Mouse (Mus musculus): ENCODE data around the gene Cmc1.

The Cmc1 gene

DNA sequence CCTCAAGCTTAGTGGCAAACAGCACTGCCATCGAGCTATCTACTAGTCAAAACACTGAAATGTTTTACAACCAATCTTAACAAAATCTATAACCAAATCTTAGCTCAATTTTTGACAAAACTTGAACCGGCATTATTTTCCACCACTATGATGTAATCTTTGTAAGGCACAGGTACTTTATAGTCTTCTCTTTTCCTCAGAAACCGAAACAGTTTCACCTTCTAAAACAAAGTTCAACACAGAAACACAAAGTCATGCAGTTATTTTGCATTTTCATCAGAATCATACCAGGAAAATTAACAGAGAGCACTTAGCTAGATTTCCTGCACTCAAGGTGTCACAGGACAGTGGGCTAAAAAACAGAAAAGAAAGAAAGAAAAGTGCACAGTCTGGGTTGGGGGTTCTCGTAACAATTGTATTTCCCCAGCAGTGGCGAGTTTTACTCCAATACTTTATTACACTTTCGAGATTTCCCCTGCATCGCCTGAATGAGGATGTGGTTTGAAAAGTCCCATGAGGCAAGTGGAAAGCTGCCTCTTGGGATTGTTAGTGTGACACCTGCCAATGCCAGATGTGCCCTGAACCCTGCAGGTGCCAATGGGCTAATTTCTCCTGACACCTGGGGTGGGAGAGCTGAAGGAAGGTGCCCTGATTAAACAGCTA lies 40.1 kb downstream of the Cmc1 start:
- DNase-seq, result no peak

DNA sequence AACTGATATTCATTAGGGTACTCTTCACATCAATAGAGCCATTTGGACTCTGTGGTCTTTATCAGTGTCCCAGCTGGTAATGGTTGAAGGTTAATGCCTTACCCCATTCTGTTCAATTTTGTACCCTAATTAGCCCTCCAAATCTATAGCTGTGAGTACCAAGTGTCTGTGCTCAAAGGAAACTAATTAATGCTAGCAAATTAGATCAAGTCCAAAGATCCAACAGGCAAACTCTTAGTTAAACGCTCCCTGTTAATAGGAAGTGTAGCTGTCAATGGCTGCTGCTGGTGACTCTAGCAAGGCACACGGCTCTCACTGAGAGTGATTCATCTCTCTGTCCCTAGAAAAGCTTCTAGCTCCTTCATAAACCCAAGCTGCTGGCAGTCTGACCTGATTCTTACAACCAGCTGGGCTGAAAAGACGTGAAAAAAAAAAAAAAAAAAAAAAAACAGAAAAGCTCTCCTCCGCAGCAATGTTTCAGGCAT lies 41.4 kb downstream of the Cmc1 start:
- DNase-seq, result no peak

DNA sequence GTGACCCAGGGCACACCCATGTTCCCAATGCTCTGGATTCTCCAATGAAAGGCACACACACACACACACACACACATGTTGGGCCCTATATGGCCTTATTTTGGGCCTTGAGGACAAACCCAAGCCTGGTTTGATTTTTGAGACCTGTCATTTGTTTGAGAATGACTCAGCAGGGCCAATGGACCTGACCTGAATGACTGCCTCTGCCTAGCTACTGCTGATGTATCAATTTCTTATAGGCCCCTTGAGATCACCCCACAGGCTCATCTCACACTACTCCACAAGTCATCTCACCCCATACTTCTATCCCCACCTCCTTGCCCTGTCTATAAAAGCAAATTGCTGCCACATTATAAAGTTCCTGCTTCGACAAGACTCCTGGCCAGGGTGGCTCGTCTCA lies 48.2 kb downstream of the Cmc1 start:
- no peak for DNase-seq

DNA sequence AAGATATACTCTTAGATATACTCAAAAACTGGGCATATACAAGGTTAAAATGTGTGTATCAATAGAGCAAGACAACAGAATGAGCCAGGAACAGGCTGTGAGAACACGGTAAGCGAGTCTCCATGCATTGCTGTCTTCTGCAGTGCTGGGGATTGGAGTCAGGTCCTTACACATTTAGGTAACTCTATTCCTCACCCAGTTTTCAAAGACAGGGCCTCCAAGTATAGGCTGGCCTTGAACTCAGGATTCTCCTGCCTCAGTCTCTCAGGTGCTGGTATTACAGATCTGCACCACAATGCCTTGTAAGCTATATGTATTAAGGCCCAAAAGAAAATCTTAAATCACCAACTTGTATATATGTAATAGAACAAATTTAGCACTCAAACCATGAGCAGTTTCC lies 49.5 kb downstream of the Cmc1 start:
- DNase-seq, result no peak

DNA sequence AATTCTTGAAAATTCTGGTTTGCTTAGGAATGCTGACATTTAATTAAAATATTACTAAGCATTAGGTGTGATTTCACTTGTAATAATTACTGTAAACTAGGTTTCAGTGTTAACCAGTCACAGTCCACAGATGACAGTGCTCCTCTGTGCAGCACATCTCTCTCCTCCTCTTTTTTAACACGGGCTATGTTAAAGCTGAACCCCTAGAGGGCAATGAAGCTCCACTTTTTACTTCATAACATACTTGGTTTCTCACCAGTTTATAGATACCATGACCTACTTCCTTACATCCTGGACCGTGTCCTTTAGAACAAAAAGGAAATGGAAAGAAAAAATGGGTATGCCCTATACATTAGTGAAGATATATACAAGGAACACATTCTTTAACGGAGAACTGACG lies 50.6 kb downstream of the Cmc1 start:
- DNase-seq, result no peak

DNA sequence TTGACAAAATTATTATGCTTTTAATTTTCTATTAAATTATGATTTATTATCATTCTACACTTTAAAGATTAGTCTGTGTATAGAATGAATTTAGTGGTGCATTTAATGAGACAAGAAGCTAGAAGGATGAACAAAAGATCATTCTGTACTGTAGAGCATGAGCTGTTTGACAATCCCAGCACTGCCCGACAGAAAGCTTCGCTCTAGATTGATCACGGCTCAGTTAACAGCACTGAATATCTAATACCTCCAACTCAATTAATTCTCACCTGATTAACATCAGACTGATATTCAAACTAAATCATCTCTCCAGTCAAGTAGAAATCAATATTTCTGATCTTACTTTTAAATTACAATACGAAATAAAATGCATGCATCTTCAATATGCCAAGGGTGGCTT lies 66.1 kb downstream of the Cmc1 start:
- no peak for DNase-seq

DNA sequence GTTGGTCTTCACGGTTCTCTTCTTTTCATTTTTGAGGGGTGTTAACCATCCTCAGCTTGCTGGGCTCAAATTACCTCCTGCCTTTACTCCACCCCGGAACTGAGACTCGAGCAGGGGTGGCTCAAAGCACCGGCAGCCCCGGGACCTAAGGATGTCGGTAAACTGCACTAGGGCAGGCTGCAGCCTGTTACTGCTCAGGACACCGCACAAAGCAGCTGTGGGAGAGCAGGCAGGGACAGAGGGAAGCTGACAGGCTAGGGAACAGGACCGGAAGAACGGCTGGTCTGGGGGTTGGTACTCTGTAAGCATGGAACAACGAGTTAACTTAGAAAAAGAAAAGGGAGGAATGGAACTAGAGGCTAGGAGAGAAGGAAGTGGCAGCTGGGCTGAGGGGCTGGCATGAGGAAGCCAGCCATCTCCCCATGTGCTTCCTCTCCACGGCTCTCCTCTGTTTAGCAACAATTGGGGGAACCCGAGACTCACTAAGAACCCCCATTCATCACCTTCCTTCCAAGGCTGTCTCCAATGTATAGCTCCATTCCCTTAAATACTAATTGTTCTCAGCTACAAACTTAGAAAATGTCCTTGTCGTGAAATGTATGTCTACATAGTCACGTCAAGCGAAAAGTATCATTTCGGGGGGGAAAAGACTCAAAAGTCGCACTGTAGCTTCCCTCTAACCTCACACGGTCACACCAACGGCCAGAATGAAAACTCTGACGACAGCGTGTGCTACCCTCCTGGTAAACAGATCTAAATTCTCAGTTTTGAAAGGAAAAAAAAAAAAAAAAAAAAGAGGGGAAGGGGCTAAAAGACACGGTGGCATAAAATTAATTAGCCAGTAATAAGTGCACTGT lies 67.2 kb downstream of the Cmc1 start:
- no peak for DNase-seq

DNA sequence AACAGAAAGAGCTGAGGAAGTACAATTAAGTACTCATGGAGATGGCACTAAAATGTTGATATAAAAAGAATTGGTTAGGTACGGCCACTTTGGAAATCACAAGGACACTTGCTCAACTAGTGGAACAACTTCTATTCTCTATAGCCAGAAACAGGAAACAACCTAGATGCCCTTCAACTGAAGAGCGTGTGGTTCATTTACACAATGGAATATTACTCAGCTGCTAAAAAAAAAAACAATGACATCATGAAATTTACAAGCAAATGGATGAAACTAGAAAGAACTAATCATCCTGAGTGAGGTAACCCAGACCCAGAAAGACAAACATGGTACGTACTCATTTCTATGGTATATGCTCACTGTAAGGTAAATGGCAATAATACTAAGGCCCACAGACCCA lies 76.6 kb downstream of the Cmc1 start:
- no peak for DNase-seq

DNA sequence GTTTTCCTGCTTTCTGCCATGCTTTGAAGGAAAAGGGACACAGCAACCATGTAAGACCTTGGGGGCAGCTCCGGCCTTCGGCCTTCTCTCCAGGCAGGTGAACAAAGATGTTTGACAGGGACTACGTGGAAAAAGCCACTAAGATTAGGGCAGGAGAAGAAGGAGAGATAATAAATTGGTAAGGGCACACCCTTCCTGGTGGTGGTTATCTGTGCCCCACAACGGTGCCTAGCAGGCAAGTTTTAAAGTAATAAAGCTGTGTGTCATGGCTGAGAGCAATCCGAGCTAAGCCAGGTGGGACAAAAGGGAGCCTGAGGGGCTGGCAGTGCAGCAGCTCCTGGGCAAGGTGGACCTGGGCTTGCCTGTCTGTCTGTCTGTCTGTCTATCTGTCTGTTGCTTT lies 77.9 kb downstream of the Cmc1 start:
- no peak for DNase-seq

DNA sequence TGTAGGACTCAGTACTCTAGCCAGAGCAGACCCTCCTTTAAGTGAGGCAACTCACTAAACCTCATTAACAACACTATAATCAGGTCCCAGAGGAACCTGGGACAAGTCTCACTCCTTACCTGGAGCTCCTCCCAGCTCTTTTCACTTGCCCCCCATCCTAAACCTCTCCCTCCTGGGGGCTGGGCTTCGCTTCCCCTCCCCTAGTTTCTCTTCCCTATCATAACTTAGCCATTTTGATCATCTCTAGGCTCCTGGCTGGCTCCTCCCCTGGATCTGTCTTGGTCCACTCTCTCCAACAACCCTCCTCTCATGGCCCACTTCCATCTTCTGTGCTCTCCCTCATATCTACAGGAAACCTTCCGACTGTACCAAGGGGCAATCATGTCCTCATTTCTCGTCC lies 78.6 kb downstream of the Cmc1 start:
- DNase-seq, result no peak

DNA sequence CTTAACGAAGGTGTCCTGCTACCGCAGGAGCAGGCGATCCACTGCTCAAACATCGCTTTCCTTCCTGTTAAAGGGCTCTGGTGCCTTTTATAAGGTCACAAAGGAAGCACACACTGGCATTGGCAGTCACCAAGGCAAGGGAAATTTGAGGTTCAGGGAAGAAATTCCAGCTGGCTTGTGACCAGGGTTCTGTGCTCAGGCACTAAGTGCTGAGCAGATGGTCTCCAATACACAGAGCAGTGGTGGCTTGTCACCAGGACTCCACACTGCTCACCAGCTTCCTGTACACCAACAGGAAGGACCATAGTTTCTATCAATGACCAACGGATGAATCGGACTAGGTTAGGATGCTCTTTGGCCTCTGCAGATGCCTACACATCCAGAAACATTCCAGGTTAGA lies 79.5 kb downstream of the Cmc1 start:
- DNase-seq, result no peak

DNA sequence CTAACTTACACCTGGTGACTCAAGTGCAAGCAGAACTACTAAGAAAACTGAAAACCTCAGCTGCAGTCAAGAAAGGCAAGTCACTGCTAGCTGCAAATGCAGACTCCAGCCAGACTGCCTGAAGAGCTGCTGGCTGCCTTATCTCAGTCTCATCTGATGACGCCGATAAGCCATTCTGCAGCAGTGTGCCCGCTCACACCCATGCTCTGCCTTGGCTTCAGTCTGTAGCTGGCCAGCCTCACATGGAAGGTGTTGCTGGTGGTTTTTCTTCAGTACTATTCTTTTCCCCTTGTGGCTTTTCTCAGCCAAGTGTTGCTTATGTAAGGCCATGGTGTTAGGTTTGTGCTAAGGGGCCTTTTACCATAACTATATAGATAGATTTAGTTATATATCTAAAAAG lies 90.9 kb downstream of the Cmc1 start:
- DNase-seq, result no peak

DNA sequence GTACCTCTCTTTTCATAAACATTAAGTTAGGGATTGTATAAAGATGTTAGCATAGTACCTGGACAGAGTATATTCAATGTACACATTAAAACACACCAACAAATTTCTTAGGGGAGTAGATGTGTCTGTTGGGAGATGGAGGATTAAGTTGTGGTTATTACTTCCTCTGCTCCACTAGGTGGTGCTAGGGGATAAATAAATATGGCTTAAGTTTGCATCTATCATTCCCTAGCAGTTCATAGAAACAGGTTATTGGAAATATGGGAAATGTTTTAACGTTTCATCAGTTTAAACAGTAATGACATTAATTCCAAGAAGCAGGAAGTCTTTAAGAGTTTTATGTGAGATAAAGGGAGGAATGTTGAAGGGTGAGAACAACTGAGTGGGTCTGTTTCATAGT lies 96.7 kb downstream of the Cmc1 start:
- DNase-seq, result no peak

DNA sequence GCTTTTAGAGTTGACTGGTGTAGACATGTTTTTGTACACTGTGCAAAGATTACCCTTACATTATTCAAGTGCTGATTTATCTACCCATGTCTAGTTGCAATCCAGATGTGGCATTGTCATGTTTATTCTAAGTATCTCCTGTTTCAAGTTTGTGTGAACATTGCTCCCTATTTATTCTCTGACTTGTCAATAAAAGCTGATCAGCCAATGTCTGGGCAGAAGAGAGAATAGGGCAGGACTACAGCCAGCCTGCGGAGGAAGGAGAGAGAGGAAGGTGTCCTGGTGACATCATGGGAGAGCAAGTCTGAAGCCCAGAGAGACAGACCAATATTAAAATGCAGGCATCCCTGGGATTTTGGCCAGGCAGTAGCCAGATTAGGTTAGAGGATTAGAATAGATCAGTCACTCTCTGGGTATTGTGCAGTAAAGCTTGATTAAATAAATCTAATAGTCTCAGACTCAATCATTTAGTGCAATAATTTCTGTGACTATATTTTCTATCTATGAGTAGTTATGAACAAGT lies 104.9 kb downstream of the Cmc1 start:
- no peak for DNase-seq

DNA sequence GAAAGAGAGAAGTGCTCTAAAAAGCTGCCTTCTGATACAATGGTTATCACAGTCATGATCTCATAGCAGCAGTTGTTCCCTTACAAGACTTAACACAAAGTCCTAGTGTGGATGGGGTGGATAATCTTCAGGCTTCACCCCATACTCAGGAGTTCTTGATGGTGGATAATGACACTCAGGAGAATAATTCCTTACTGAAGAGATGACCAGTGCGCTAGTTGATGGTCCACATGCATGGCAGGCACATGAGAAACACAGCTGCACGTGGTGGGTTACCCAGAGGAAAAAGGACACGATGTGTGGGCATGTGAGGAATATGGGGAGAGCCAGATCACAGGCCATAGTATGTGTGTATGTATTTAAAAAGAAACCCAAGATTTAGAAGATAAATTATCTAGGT lies 106.4 kb downstream of the Cmc1 start:
- DNase-seq, result no peak

DNA sequence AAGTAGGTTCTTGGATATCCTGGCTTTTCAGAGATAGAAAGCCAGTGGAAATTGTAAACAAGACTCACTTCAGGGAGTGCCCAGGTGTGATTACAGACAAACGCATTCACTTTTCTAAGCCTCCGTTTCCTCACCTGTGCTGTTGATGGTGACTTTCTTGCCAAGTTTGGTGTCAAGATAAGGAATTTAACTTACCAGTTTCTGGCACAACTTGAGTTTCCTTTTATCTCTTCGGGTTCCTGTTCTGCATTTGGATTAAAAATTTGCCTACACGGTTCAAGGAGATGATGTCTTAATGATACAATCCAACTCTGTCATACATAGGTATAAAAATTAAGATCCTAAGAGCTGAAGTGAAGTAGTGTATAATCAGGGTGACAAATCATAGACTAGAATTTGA lies 107.2 kb downstream of the Cmc1 start:
- DNase-seq, result no peak

DNA sequence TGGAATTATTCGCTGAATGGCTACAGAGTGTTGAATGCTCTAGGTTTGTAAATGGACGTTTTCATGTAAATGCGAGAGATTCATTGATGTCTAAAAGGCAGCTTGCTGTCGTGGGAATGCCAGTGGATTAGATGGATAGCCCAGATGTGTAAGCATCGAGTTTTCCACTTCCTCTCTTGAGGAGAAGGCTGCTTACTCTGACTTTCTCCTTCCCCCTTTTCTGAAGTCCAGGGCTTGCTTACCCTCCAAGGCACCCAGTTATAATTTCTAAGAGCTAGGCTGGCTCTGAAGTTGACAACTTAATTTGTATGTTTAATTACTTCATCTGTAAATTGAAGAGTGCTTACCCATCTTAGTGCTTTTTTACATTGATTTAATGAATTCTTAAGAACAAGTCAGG lies 108.3 kb downstream of the Cmc1 start:
- no peak for DNase-seq

DNA sequence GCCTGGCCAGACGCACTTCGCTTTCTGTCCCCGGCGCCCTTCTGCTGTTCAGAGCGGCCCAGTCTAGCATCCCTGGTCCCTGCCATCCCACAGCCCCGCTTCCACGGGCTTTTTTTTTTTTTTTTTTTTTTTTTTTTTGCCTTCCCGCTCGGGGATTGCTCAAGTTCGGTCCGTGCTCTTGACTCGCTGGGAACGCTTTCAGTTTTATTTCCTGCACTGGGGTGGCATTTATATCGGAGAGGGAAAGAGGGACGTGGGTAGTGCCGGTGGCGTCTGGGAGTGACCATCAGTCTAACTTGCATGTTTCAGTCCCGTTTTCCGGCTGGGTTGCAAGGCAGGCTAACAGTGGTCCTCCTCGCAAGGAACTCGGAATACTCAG lies 109.0 kb downstream of the Cmc1 start:
- no peak for DNase-seq

DNA sequence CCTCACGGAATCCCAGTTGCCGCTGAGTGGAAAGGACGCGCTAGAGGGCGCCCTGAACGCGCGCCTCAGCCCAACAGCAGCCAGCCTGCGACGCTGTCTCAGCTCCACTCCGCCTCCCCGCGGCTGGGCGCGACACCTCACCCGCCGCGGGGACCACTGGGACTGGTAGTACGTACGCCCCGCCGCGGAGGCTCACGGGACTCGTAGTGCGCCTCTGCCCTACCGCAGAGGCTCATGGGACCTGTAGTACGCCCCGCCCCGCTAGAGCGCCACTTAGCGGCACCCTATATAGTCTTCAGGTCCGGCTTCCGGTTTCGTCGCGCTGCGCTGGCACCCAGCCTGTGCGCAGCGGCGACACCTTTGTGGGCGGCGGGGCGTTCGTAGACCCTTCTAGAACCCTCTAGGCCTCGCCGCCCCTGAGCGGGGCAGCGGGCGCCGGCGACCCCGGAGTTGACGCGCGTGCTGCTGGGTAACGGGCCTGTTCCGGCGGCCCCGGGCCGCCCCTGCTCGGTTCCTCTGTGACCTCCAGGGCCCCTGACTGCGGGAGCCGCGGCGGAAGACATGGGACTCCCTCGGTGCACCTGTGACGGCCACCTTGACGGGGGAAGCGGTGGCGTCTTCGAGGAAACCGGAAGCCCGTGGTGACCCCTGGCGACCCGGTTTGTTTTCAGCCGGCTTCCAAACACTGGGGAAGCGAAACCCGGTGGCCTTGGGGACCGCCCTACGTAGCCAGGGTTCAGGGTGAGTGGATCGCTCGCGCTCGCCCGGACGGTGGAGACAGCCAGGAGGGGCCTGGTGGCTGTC lies 109.6 kb downstream of the Cmc1 start, which contains the start of gene Azi2:
Gene Azi2 (plus strand): TSS at position 282 of the 804 bp plus-strand sequence.
- DNase-seq, result peak; percentile 99

DNA sequence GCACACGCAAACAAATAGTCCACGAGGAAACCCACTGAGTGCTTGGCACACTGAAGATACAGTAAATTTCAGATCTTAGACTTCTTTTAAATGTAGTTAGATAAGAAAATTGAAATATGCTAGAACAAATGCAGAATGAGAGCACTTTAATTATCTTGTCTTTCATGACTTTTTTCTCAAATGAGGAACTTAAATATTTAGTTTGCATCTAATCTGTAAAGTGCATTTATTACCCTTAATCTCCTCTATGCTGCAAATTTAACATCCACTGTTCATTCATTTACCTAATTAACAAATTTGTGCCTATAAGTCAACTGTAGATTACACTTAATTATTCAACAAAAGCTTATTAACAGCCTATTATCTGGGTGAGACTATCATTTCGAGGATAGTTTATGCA lies 115.0 kb downstream of the Cmc1 start:
- DNase-seq, result no peak

DNA sequence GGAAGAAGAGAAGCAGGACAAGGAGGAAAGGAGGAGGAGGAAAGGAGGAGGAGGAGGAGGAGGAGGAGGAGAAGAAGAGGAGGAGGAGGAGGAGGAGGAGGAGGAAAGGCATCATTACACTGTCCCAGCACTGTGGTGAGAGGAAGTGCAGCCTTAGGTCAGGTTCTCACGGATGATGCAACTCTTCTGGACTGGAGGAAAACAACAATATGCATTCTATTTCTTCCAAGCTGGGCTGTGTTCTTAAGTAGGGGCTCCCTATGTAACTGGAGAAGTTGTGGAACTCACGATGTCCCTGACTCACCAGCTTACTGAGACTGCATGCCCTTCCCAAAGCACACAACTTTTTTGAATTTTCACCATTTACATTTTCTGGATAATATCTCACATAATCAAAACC lies 118.3 kb downstream of the Cmc1 start:
- DNase-seq, result no peak

DNA sequence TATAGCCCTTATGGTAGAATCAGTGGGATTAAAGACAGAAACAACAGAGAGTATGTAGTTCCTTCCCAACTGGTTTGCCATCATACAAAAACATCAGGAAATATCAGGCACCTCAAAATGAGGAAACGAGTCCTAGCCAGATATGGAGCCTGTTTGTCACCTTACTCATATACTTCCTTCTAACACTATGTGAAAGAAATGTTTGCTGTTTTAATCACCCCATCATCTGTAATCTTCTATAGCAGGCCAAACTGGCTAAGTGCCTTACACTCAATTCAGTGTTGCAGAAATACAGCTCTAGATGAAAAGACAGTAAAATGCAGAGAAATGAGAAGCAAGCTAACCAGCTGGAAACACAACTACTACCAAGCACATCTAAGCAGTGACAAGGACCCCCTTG lies 119.7 kb downstream of the Cmc1 start:
- no peak for DNase-seq

DNA sequence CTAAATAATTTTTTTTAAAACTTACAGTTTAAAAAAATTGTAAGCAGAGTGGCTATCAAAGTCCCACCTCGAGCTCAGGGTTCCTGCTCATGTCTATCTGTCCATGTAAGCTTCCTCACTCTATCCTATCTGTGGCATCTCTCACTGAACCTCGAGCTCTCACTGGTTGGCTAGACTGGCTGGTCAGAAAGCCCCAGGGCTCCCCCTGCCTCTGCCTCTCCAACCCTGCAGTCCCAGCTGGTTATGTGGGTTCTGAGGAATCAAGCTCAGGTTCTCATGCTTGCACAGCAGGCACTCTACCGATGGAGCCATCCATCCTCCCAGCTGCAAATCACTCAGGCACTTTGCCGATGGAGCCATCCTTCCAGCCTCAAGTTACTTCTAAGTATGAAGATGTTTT lies 120.5 kb downstream of the Cmc1 start:
- no peak for DNase-seq

DNA sequence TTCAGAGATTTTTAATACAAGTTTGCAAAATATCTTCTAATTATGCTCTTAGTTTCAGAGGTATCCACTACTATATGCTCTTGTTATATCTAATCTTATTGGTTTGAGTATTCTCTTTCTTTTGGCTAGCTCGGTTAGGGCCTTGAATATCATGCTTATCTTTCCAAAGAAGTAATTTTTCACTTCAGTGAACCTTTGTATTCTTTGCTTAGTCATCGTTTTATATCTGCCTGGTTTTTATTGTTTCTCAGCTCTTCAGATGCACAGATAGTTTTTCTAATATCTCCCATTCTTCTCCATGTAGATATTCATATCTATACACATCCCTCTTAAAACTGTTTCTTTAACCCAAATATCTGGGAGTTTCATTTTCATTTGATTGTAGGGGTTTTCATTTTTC lies 125.0 kb downstream of the Cmc1 start:
- no peak for DNase-seq
